Mouse (Mus musculus) MEL (cell line): Measurements from ENCODE around the gene Socs7. TPM values are rescaled to one million over a fixed set of nuclear protein-coding genes. Genes with fewer than 3 reads are reported as not detected.

Experiments
- DNase-seq: peaks from one replicate; pipeline ENCODE4 v3.0.0; 2011; ENCODE audit warnings: low read depth, low spot score
- H3K27ac ChIP-seq: 2 replicates; pipeline ENCODE4 v1.5.1; 2012; ENCODE audit warnings: low read depth, mild to moderate bottlenecking, control low read depth, low read length, moderate library complexity; ENCODE audit not compliant: control insufficient read depth
- H3K27me3 ChIP-seq, 2 experiments: fragments of 150-350 bp in 1 of 2; sonication (generic) in 1 of 2; 2 replicates each; pipeline ENCODE4 v1.6.1; 2012; ENCODE audit warnings: low read length in 2 of 2, mild to moderate bottlenecking in 2 of 2, improper control_type of control experiment in 1 of 2, moderate library complexity in 1 of 2; ENCODE audit not compliant: insufficient read depth in 2 of 2, control insufficient read depth in 1 of 2
- H3K36me3 ChIP-seq, 2 experiments: 2 replicates each; pipeline ENCODE4 v1.6.1; 2012 to 2014; ENCODE audit warnings: low read length in 2 of 2, improper control_type of control experiment in 1 of 2, inconsistent platforms in 1 of 2, mild to moderate bottlenecking in 1 of 2; ENCODE audit not compliant: insufficient read depth in 2 of 2, control insufficient read depth in 1 of 2
- H3K4me1 ChIP-seq, 2 experiments: fragments of 150-350 bp in 1 of 2; sonication (generic) in 1 of 2; 2 replicates each; pipeline ENCODE4 v1.6.1; 2012; ENCODE audit warnings: low read length in 2 of 2, improper control_type of control experiment in 1 of 2, mild to moderate bottlenecking in 1 of 2; ENCODE audit not compliant: insufficient read depth in 2 of 2, control insufficient read depth in 1 of 2
- H3K4me3 ChIP-seq, 2 experiments: fragments of 150-350 bp in 1 of 2; sonication (generic) in 1 of 2; 2 replicates each; pipeline ENCODE4 v1.5.1; 2012; ENCODE audit warnings: low read depth in 2 of 2, low read length in 2 of 2, mild to moderate bottlenecking in 2 of 2, moderate library complexity in 2 of 2, control low read depth in 1 of 2, improper control_type of control experiment in 1 of 2; ENCODE audit not compliant: control insufficient read depth in 1 of 2, insufficient read depth in 1 of 2
- H3K79me2 ChIP-seq: 2 replicates; pipeline ENCODE4 v1.6.1; 2012; ENCODE audit warnings: mild to moderate bottlenecking, low read length, moderate library complexity; ENCODE audit not compliant: control insufficient read depth, poor library complexity, insufficient read depth
- H3K9ac ChIP-seq: 2 replicates; pipeline ENCODE4 v1.6.1; 2012; ENCODE audit warnings: low read depth, mild to moderate bottlenecking, control low read depth, low read length, moderate library complexity; ENCODE audit not compliant: control insufficient read depth, poor library complexity, severe bottlenecking
- H3K9me3 ChIP-seq: fragments of 150-350 bp; sonication (generic); replicated peaks from 2 replicates; pipeline ENCODE4 v1.6.1; 2012; ENCODE audit warnings: mild to moderate bottlenecking, low read length, improper control_type of control experiment, moderate library complexity; ENCODE audit not compliant: insufficient read depth
- BHLHE40 ChIP-seq: IDR thresholded peaks from 2 replicates; pipeline ENCODE4 v1.6.1; 2012; ENCODE audit warnings: low read depth, mild to moderate bottlenecking, inconsistent platforms, low read length, improper control_type of control experiment, borderline replicate concordance
- CTCF ChIP-seq, 3 experiments: IDR thresholded peaks in 2 of 3; conservative IDR thresholded peaks in 1 of 3; 2 replicates each; pipeline ENCODE4 v1.5.1; 2011 to 2012; ENCODE audit warnings: low read length in 3 of 3, low read depth in 2 of 3, mild to moderate bottlenecking in 2 of 3, improper control_type of control experiment in 1 of 3, inconsistent platforms in 1 of 3, mixed read lengths in 1 of 3, moderate library complexity in 1 of 3; ENCODE audit not compliant: control insufficient read depth in 1 of 3, insufficient read depth in 1 of 3, poor library complexity in 1 of 3, severe bottlenecking in 1 of 3
- GATA1 ChIP-seq: IDR thresholded peaks from 2 replicates; pipeline ENCODE4 v1.6.1; 2011; ENCODE audit warnings: low read depth, low read length, improper control_type of control experiment
- HCFC1 ChIP-seq: IDR thresholded peaks from 2 replicates; pipeline ENCODE4 v1.6.1; 2012; ENCODE audit warnings: low read depth, mild to moderate bottlenecking, inconsistent platforms, low read length, improper control_type of control experiment, moderate library complexity
- JUND ChIP-seq: IDR thresholded peaks from 2 replicates; pipeline ENCODE4 v1.6.1; 2011; ENCODE audit warnings: low read depth, mild to moderate bottlenecking, improper control_type of control experiment, low read length
- MEF2A ChIP-seq: IDR thresholded peaks from 2 replicates; pipeline ENCODE4 v1.6.1; 2014; ENCODE audit warnings: low read depth, mild to moderate bottlenecking, inconsistent platforms, low read length, improper control_type of control experiment; ENCODE audit not compliant: poor library complexity, insufficient replicate concordance, severe bottlenecking; ENCODE audit errors: extremely low read depth
- MXI1 ChIP-seq: IDR thresholded peaks from 2 replicates; pipeline ENCODE4 v1.6.1; 2011; ENCODE audit warnings: mild to moderate bottlenecking, low read depth, low read length, improper control_type of control experiment
- MYC ChIP-seq: IDR thresholded peaks from 2 replicates; pipeline ENCODE4 v1.6.1; 2011; ENCODE audit warnings: low read depth, mild to moderate bottlenecking, low read length, improper control_type of control experiment, moderate library complexity
- POLR2A ChIP-seq, 2 experiments: IDR thresholded peaks; 2 replicates each; pipeline ENCODE4 v1.6.1; 2011 to 2012; ENCODE audit warnings: low read length in 2 of 2, mild to moderate bottlenecking in 2 of 2, control low read depth in 1 of 2, improper control_type of control experiment in 1 of 2, low read depth in 1 of 2, moderate library complexity in 1 of 2; ENCODE audit not compliant: control insufficient read depth in 1 of 2, insufficient read depth in 1 of 2, poor library complexity in 1 of 2
- RAD21 ChIP-seq: IDR thresholded peaks from 2 replicates; pipeline ENCODE4 v1.6.1; 2011; ENCODE audit warnings: mild to moderate bottlenecking, low read depth, low read length, improper control_type of control experiment
- SMC3 ChIP-seq: IDR thresholded peaks from 2 replicates; pipeline ENCODE4 v1.6.1; 2011; ENCODE audit warnings: low read depth, low read length, improper control_type of control experiment
- USF1 ChIP-seq: IDR thresholded peaks from 2 replicates; pipeline ENCODE4 v1.6.1; 2014; ENCODE audit warnings: low read depth, mild to moderate bottlenecking, inconsistent platforms, low read length, improper control_type of control experiment, moderate library complexity
- USF2 ChIP-seq, 2 experiments: IDR thresholded peaks; 2 replicates each; pipeline ENCODE4 v1.6.1; 2011 to 2012; ENCODE audit warnings: improper control_type of control experiment in 2 of 2, low read length in 2 of 2, borderline replicate concordance in 1 of 2, inconsistent platforms in 1 of 2, low read depth in 1 of 2, mild to moderate bottlenecking in 1 of 2; ENCODE audit not compliant: insufficient read depth in 1 of 2
- ZC3H11A ChIP-seq: IDR thresholded peaks from 2 replicates; pipeline ENCODE4 v1.6.1; 2012; ENCODE audit warnings: low read depth, mild to moderate bottlenecking, inconsistent platforms, low read length, improper control_type of control experiment
- polyA plus RNA-seq, 2 experiments: library from polyadenylated mRNA; stranded (reverse) in 1 of 2; unstranded in 1 of 2; fragments of >175 nt in 1 of 2; fragments of >200 nt in 1 of 2; gene quantifications; 2 replicates each; pipeline versions ENCODE4 v1.2.1 to v1.2.4; 2012; ENCODE audit warnings: low replicate concordance in 2 of 2, low read depth in 1 of 2; ENCODE audit not compliant: insufficient read length in 2 of 2, insufficient read depth in 1 of 2, missing spikeins in 1 of 2
- total RNA-seq: library from RNA; depleted of rRNA; stranded (reverse); fragments of 300-350 nt; gene quantifications from 2 replicates; pipeline ENCODE4 v1.2.3, GENCODE M21; 2012

Gene Socs7
- total and polyA plus RNA-seq, 3 experiments, result 19.3 to 21.0 TPM; not detected in 1

- Histone ChIP-seq H3K4me1 (no peaks in the 10 kb centered on the region), H3K79me2 (no peaks in the 10 kb centered on the region), H3K27me3 (no peaks in the 10 kb centered on the region), H3K27ac (no peak overlapping the region), H3K9ac (no peak overlapping the region), H3K9me3 (no peaks in the 10 kb centered on the region), H3K36me3 (peaks cover 0 to 6% of the 10 kb centered on the region in 2 experiments; a peak in 2 of 4 replicates), H3K4me3 (no peak overlapping the region)
- DNase-seq, result peak; percentile 46
- TF ChIP-seq CTCF (IDR thresholded peaks at IDR 0.05 in 2 of 3, conservative IDR thresholded peaks at IDR 0.05 in 1 of 3; ENCODE audit: control insufficient read depth in 1 of 3, insufficient read depth in 1 of 3, low read depth in 2 of 3, low read length in 3 of 3, poor library complexity in 1 of 3, severe bottlenecking in 1 of 3), result peak in 2 of 3 experiments; percentile 1 to 58; a peak in 2 of 6 replicates
- TF ChIP-seq SMC3, result peak; percentile 42
- no peak; the same call in 1 of the 2 replicates for TF ChIP-seq RAD21
- TF ChIP-seq MYC, result 0 out of 2 replicates have a peak, but pooled peaks have one; percentile 43
These were observed 32.0 kb upstream of the Socs7 start for GRCm38 (mm10) chr11:97330315-97330714.

- no peak overlapping the region for H3K27ac ChIP-seq
- H3K4me1 ChIP-seq, result no peaks in the 10 kb centered on the region
- H3K4me3 ChIP-seq, result no peak overlapping the region
- no peaks in the 10 kb centered on the region; a peak in 1 of 4 replicates for H3K27me3 ChIP-seq
- no peak for DNase-seq
- no peaks in the 10 kb centered on the region for H3K9me3 ChIP-seq
- no peaks in the 10 kb centered on the region for H3K79me2 ChIP-seq
- no peak for TF ChIP-seq USF2 (IDR thresholded peaks at IDR 0.05; ENCODE audit: borderline replicate concordance in 1 of 2, insufficient read depth in 1 of 2, low read depth in 1 of 2, low read length in 2 of 2)
- TF ChIP-seq CTCF (IDR thresholded peaks at IDR 0.05 in 2 of 3, conservative IDR thresholded peaks at IDR 0.05 in 1 of 3; ENCODE audit: control insufficient read depth in 1 of 3, insufficient read depth in 1 of 3, low read depth in 2 of 3, low read length in 3 of 3, poor library complexity in 1 of 3, severe bottlenecking in 1 of 3), result no peak
- TF ChIP-seq MXI1, result no peak
- TF ChIP-seq HCFC1, result no peak
- TF ChIP-seq JUND, result no peak
- no peak for TF ChIP-seq GATA1
- no peak for TF ChIP-seq MEF2A
- TF ChIP-seq BHLHE40, result no peak
- TF ChIP-seq USF1, result no peak
- TF ChIP-seq SMC3, result no peak
- no peak for TF ChIP-seq POLR2A (IDR thresholded peaks at IDR 0.05; ENCODE audit: control insufficient read depth in 1 of 2, insufficient read depth in 1 of 2, low read depth in 1 of 2, low read length in 2 of 2, poor library complexity in 1 of 2)
- TF ChIP-seq ZC3H11A, result no peak
- TF ChIP-seq, all 39 proteins: peak for 0
- H3K9ac ChIP-seq, result no peak overlapping the region
- peaks cover 0 to 4% of the 10 kb centered on the region in 2 experiments; a peak in 1 of 4 replicates for H3K36me3 ChIP-seq
These were observed 30.8 kb upstream of the Socs7 start for GRCm38 (mm10) chr11:97331231-97332190.
